Mouse (Mus musculus) frontal cortex, postnatal 14 days (tissue): ENCODE measurements around the gene Rph3al.

Experiments
- DNase-seq, 2 experiments: peaks; one replicate each; pipeline ENCODE4 v3.0.0; 2022; ENCODE audit warnings: low spot score in 2 of 2

Rph3al gene

GRCm38 (mm10) chr11:75811900-75812299 lies 126.3 kb downstream of the Rph3al start:
- DNase-seq = peak; percentile 27 to 42

GRCm38 (mm10) chr11:75810526-75810925 lies 127.7 kb downstream of the Rph3al start:
- no peak for DNase-seq

GRCm38 (mm10) chr11:75807486-75807885 lies 130.7 kb downstream of the Rph3al start:
- DNase-seq = no peak

GRCm38 (mm10) chr11:75801771-75802550 lies 136.3 kb downstream of the Rph3al start:
- DNase-seq = no peak

- DNase-seq = no peak
Measured at GRCm38 (mm10) chr11:75801369-75801768, 136.9 kb downstream of the Rph3al start.

GRCm38 (mm10) chr11:75796536-75797246 lies 141.5 kb downstream of the Rph3al start:
- no peak for DNase-seq

GRCm38 (mm10) chr11:75796029-75796445 lies 142.2 kb downstream of the Rph3al start, which contains the start of gene Doc2b:
Doc2b (minus strand) TSS chr11:75796049.
- DNase-seq = peak in 1 of 2 experiments; percentile 55

GRCm38 (mm10) chr11:75795321-75795636 lies 142.9 kb downstream of the Rph3al start:
- no peak for DNase-seq

- DNase-seq = no peak
Measured at GRCm38 (mm10) chr11:75794602-75795320, 143.5 kb downstream of the Rph3al start.

- DNase-seq = no peak
Measured at GRCm38 (mm10) chr11:75793351-75793750, 144.9 kb downstream of the Rph3al start.

- DNase-seq = no peak
Measured at GRCm38 (mm10) chr11:75792535-75792934, 145.7 kb downstream of the Rph3al start.

- DNase-seq = no peak
Measured at GRCm38 (mm10) chr11:75785897-75786296, 152.3 kb downstream of the Rph3al start.

GRCm38 (mm10) chr11:75783799-75784198 lies 154.4 kb downstream of the Rph3al start:
- no peak for DNase-seq

GRCm38 (mm10) chr11:75781919-75782318 lies 156.3 kb downstream of the Rph3al start:
- DNase-seq = peak in 1 of 2 experiments; percentile 62
